Mouse (Mus musculus): ENCODE data around the gene Fcgr3. TPM values are rescaled to one million over a fixed set of nuclear protein-coding genes. Genes with fewer than 3 reads are reported as not detected.
"Not testable (repeated sequence)": the region's sequence is repeated elsewhere in the genome, so short reads cannot be mapped to it uniquely, and the experiment has no call there.

The Fcgr3 gene
- polyA plus RNA-seq, 1 experiment from 2014 or later, result 6.7 TPM

GRCm38 (mm10) chr1:171077192-171077591 is 12.5 kb upstream of the Fcgr3 start:
- not testable (repeated sequence) for H3K9ac ChIP-seq (replicated peaks; ENCODE audit: low read depth, low read length); H3K4me2 ChIP-seq (ENCODE audit: low read length); ATAC-seq; H3K9me3 ChIP-seq (ENCODE audit: control insufficient read depth, low read length); H3K36me3 ChIP-seq (ENCODE audit: control insufficient read depth, insufficient read depth); H3K4me3 ChIP-seq (replicated peaks; ENCODE audit: low read length); H3K4me1 ChIP-seq (replicated peaks; ENCODE audit: control insufficient read depth, insufficient read depth, low read length); H3K27ac ChIP-seq (ENCODE audit: low read length)
- WGBS, result 29% methylated on average over 5 of the region's 5 CpGs
- peaks cover 12% of the 10 kb centered on the region; the same call in 1 of the 2 replicates for H3K27me3 ChIP-seq (replicated peaks; ENCODE audit: control insufficient read depth, insufficient read depth, low read length)

- not testable (repeated sequence) for H3K36me3 ChIP-seq (ENCODE audit: control insufficient read depth, insufficient read depth); H3K27me3 ChIP-seq (replicated peaks; ENCODE audit: control insufficient read depth, insufficient read depth, low read length); H3K27ac ChIP-seq (ENCODE audit: low read length); ATAC-seq; H3K4me1 ChIP-seq (replicated peaks; ENCODE audit: control insufficient read depth, insufficient read depth, low read length); H3K9ac ChIP-seq (replicated peaks; ENCODE audit: low read depth, low read length); H3K4me3 ChIP-seq (replicated peaks; ENCODE audit: low read length); H3K9me3 ChIP-seq (ENCODE audit: control insufficient read depth, low read length); H3K4me2 ChIP-seq (ENCODE audit: low read length)
- 68% methylated on average over 3 of the region's 5 CpGs for WGBS
Observed at GRCm38 (mm10) chr1:171076176-171076575, 11.4 kb upstream of the Fcgr3 start.

GRCm38 (mm10) chr1:171074283-171074682 is 9.5 kb upstream of the Fcgr3 start:
- not testable (repeated sequence) for H3K36me3 ChIP-seq (ENCODE audit: control insufficient read depth, insufficient read depth); H3K9me3 ChIP-seq (ENCODE audit: control insufficient read depth, low read length); H3K27ac ChIP-seq (ENCODE audit: low read length); H3K4me3 ChIP-seq (replicated peaks; ENCODE audit: low read length); H3K4me2 ChIP-seq (ENCODE audit: low read length); H3K9ac ChIP-seq (replicated peaks; ENCODE audit: low read depth, low read length); H3K4me1 ChIP-seq (replicated peaks; ENCODE audit: control insufficient read depth, insufficient read depth, low read length)
- peak; percentile 8 for ATAC-seq
- WGBS, result 23% methylated on average over 4 of the region's 10 CpGs
- H3K27me3 ChIP-seq (replicated peaks; ENCODE audit: control insufficient read depth, insufficient read depth, low read length), result peaks cover 15% of the 10 kb centered on the region

- WGBS, result no CpG with 5 or more reads among the region's 45 CpGs
- H3K27ac ChIP-seq (ENCODE audit: low read length); H3K4me2 ChIP-seq (ENCODE audit: low read length); H3K4me3 ChIP-seq (replicated peaks; ENCODE audit: low read length); H3K4me1 ChIP-seq (replicated peaks; ENCODE audit: control insufficient read depth, insufficient read depth, low read length); H3K9me3 ChIP-seq (ENCODE audit: control insufficient read depth, low read length); H3K9ac ChIP-seq (replicated peaks; ENCODE audit: low read depth, low read length); H3K36me3 ChIP-seq (ENCODE audit: control insufficient read depth, insufficient read depth): not testable (repeated sequence)
- H3K27me3 ChIP-seq (replicated peaks; ENCODE audit: control insufficient read depth, insufficient read depth, low read length), result peaks cover 15% of the 10 kb centered on the region
- ATAC-seq, result peak; percentile 47
Observed at GRCm38 (mm10) chr1:171072217-171072616, 7.5 kb upstream of the Fcgr3 start.

- H3K4me2 ChIP-seq (ENCODE audit: low read length); H3K4me3 ChIP-seq (replicated peaks; ENCODE audit: low read length); H3K4me1 ChIP-seq (replicated peaks; ENCODE audit: control insufficient read depth, insufficient read depth, low read length); H3K27ac ChIP-seq (ENCODE audit: low read length); H3K36me3 ChIP-seq (ENCODE audit: control insufficient read depth, insufficient read depth); H3K9ac ChIP-seq (replicated peaks; ENCODE audit: low read depth, low read length); H3K9me3 ChIP-seq (ENCODE audit: control insufficient read depth, low read length): not testable (repeated sequence)
- no CpG with 5 or more reads among the region's 35 CpGs for WGBS
- peaks cover 13% of the 10 kb centered on the region for H3K27me3 ChIP-seq (replicated peaks; ENCODE audit: control insufficient read depth, insufficient read depth, low read length)
- peak; percentile 45 for ATAC-seq
Observed at GRCm38 (mm10) chr1:171071726-171072125, 7.0 kb upstream of the Fcgr3 start.

GRCm38 (mm10) chr1:171070879-171071278 is 6.1 kb upstream of the Fcgr3 start:
- not testable (repeated sequence) for ATAC-seq; H3K4me3 ChIP-seq (replicated peaks; ENCODE audit: low read length); H3K4me1 ChIP-seq (replicated peaks; ENCODE audit: control insufficient read depth, insufficient read depth, low read length); H3K9ac ChIP-seq (replicated peaks; ENCODE audit: low read depth, low read length); H3K4me2 ChIP-seq (ENCODE audit: low read length); H3K36me3 ChIP-seq (ENCODE audit: control insufficient read depth, insufficient read depth); H3K27ac ChIP-seq (ENCODE audit: low read length); H3K9me3 ChIP-seq (ENCODE audit: control insufficient read depth, low read length)
- WGBS, result 24% methylated on average over 11 of the region's 16 CpGs
- H3K27me3 ChIP-seq (replicated peaks; ENCODE audit: control insufficient read depth, insufficient read depth, low read length), result peaks cover 14% of the 10 kb centered on the region

GRCm38 (mm10) chr1:171069508-171069907 is 4.8 kb upstream of the Fcgr3 start:
- H3K9me3 ChIP-seq (ENCODE audit: control insufficient read depth, low read length); H3K4me1 ChIP-seq (replicated peaks; ENCODE audit: control insufficient read depth, insufficient read depth, low read length); H3K36me3 ChIP-seq (ENCODE audit: control insufficient read depth, insufficient read depth); H3K4me3 ChIP-seq (replicated peaks; ENCODE audit: low read length); ATAC-seq; H3K4me2 ChIP-seq (ENCODE audit: low read length); H3K9ac ChIP-seq (replicated peaks; ENCODE audit: low read depth, low read length); H3K27ac ChIP-seq (ENCODE audit: low read length): not testable (repeated sequence)
- WGBS, result 63% methylated on average over 3 of the region's 3 CpGs
- H3K27me3 ChIP-seq (replicated peaks; ENCODE audit: control insufficient read depth, insufficient read depth, low read length), result peaks cover 20% of the 10 kb centered on the region

- WGBS, result 58% methylated on average over 5 of the region's 5 CpGs
- H3K9me3 ChIP-seq (ENCODE audit: control insufficient read depth, low read length); H3K4me1 ChIP-seq (replicated peaks; ENCODE audit: control insufficient read depth, insufficient read depth, low read length); ATAC-seq; H3K36me3 ChIP-seq (ENCODE audit: control insufficient read depth, insufficient read depth); H3K4me3 ChIP-seq (replicated peaks; ENCODE audit: low read length); H3K9ac ChIP-seq (replicated peaks; ENCODE audit: low read depth, low read length); H3K4me2 ChIP-seq (ENCODE audit: low read length); H3K27ac ChIP-seq (ENCODE audit: low read length): not testable (repeated sequence)
- H3K27me3 ChIP-seq (replicated peaks; ENCODE audit: control insufficient read depth, insufficient read depth, low read length), result peaks cover 28% of the 10 kb centered on the region
Observed at GRCm38 (mm10) chr1:171067928-171068327, 3.2 kb upstream of the Fcgr3 start.

GRCm38 (mm10) chr1:171066583-171066982 is 1.8 kb upstream of the Fcgr3 start:
- H3K9ac ChIP-seq (replicated peaks; ENCODE audit: low read depth, low read length); H3K27ac ChIP-seq (ENCODE audit: low read length); H3K4me3 ChIP-seq (replicated peaks; ENCODE audit: low read length); H3K4me1 ChIP-seq (replicated peaks; ENCODE audit: control insufficient read depth, insufficient read depth, low read length); H3K36me3 ChIP-seq (ENCODE audit: control insufficient read depth, insufficient read depth); H3K4me2 ChIP-seq (ENCODE audit: low read length); H3K9me3 ChIP-seq (ENCODE audit: control insufficient read depth, low read length): not testable (repeated sequence)
- peaks cover 28% of the 10 kb centered on the region for H3K27me3 ChIP-seq (replicated peaks; ENCODE audit: control insufficient read depth, insufficient read depth, low read length)
- ATAC-seq, result peak; percentile 16; the same call in 1 of the 2 replicates
- 45% methylated on average over 2 of the region's 10 CpGs for WGBS

GRCm38 (mm10) chr1:171065768-171066167 is 1.0 kb upstream of the Fcgr3 start:
- Histone ChIP-seq H3K27me3 (replicated peaks; ENCODE audit: control insufficient read depth, insufficient read depth, low read length) (peaks cover 28% of the 10 kb centered on the region), H3K4me3 (replicated peaks; ENCODE audit: low read length) (peak overlapping the region; percentile 27; the same call in 1 of the 2 replicates), H3K4me2 (ENCODE audit: low read length) (peak overlapping the region; percentile 28; the same call in 1 of the 2 replicates)
- 6% methylated on average over 26 of the region's 45 CpGs for WGBS
- H3K9me3 ChIP-seq (ENCODE audit: control insufficient read depth, low read length); H3K4me1 ChIP-seq (replicated peaks; ENCODE audit: control insufficient read depth, insufficient read depth, low read length); H3K27ac ChIP-seq (ENCODE audit: low read length); H3K9ac ChIP-seq (replicated peaks; ENCODE audit: low read depth, low read length); H3K36me3 ChIP-seq (ENCODE audit: control insufficient read depth, insufficient read depth): not testable (repeated sequence)
- ATAC-seq, result peak; percentile 15

Data from forebrain, embryonic 16.5 days (tissue).